Mouse (Mus musculus) limb, embryonic 10.5 days (tissue): ENCODE results near the gene Wdr1. TPM values are rescaled to one million over a fixed set of nuclear protein-coding genes. Genes with fewer than 3 reads are reported as not detected.
A peak's percentile ranks its signal among the peaks of the same experiment; 100 is the strongest.
"Not testable (repeated sequence)": the region's sequence is repeated elsewhere in the genome, so short reads cannot be mapped to it uniquely, and the experiment has no call there.

Experiments
- DNase-seq: peaks from one replicate; pipeline ENCODE4 v3.0.0-alpha.2; 2017; ENCODE audit warnings: low spot score
- H3K27ac ChIP-seq: fragments of 300-500 bp; sonication (generic); 2 replicates; pipeline ENCODE4 v1.5.1; 2016; ENCODE audit warnings: mild to moderate bottlenecking
- H3K27me3 ChIP-seq: fragments of 300-500 bp; sonication (generic); 2 replicates; pipeline ENCODE4 v1.6.1; 2016; ENCODE audit warnings: low read depth, mild to moderate bottlenecking; ENCODE audit not compliant: poor library complexity, severe bottlenecking
- H3K36me3 ChIP-seq: fragments of 300-500 bp; sonication (generic); 2 replicates; pipeline ENCODE4 v1.6.1; 2016; ENCODE audit warnings: mild to moderate bottlenecking, moderate library complexity
- H3K4me1 ChIP-seq: fragments of 300-500 bp; sonication (generic); 2 replicates; pipeline ENCODE4 v1.6.1; 2016
- H3K4me3 ChIP-seq: fragments of 300-500 bp; sonication (generic); 2 replicates; pipeline ENCODE4 v1.5.1; 2016; ENCODE audit warnings: mild to moderate bottlenecking, moderate library complexity
- H3K9me3 ChIP-seq: fragments of 300-500 bp; sonication (generic); replicated peaks from 2 replicates; pipeline ENCODE4 v1.6.1; 2016; ENCODE audit warnings: mild to moderate bottlenecking
- WGBS: fragments of 180-500 bp; shearing (Covaris S2); methylation state at CpG from one replicate; pipeline ENCODE4 v1.1.7; 2016; 5-methylcytosine and 5-hydroxymethylcytosine counted together
- polyA plus RNA-seq: library from polyadenylated mRNA; unstranded; fragments of >200 nt; fragmentation: Nextera tagmentation; extraction: Ambion mirVana; gene quantifications from 2 replicates; pipeline ENCODE4 v1.2.1, GENCODE M21; 2016

Wdr1 gene
- polyA plus RNA-seq, 1 experiment from 2014 or later: 214 TPM

GRCm38 (mm10) chr5:38480822-38481707 is 82.0 kb downstream of the Wdr1 start:
- peaks cover 39% of the 10 kb centered on the region for H3K4me1 ChIP-seq
- no peak overlapping the region for H3K4me3 ChIP-seq
- H3K36me3 ChIP-seq: no peaks in the 10 kb centered on the region
- no peak overlapping the region for H3K27ac ChIP-seq
- H3K9me3 ChIP-seq: no peaks in the 10 kb centered on the region
- no peak for DNase-seq
- 80% methylated on average over 10 of the region's 10 CpGs for WGBS
- H3K27me3 ChIP-seq: no peaks in the 10 kb centered on the region

- H3K27ac ChIP-seq: peak overlapping the region; percentile 83
- 24% methylated on average over 22 of the region's 22 CpGs for WGBS
- DNase-seq: peak; percentile 55
- H3K27me3 ChIP-seq: no peaks in the 10 kb centered on the region
- H3K36me3 ChIP-seq: no peaks in the 10 kb centered on the region
- peak overlapping the region; percentile 40 for H3K4me3 ChIP-seq
- peaks cover 39% of the 10 kb centered on the region for H3K4me1 ChIP-seq
- H3K9me3 ChIP-seq: no peaks in the 10 kb centered on the region
Observed at GRCm38 (mm10) chr5:38479908-38480725, 82.9 kb downstream of the Wdr1 start.

GRCm38 (mm10) chr5:38479545-38479907 is 83.5 kb downstream of the Wdr1 start:
- H3K4me3 ChIP-seq: peak overlapping the region; percentile 40
- H3K36me3 ChIP-seq, H3K27me3 ChIP-seq, H3K9me3 ChIP-seq, DNase-seq: not testable (repeated sequence)
- peaks cover 35% of the 10 kb centered on the region for H3K4me1 ChIP-seq
- peak overlapping the region; percentile 83 for H3K27ac ChIP-seq

- H3K36me3 ChIP-seq: no peaks in the 10 kb centered on the region
- peaks cover 32% of the 10 kb centered on the region for H3K4me1 ChIP-seq
- WGBS: 64% methylated on average over 4 of the region's 4 CpGs
- no peak overlapping the region for H3K27ac ChIP-seq
- H3K27me3 ChIP-seq: no peaks in the 10 kb centered on the region
- no peak overlapping the region for H3K4me3 ChIP-seq
- no peaks in the 10 kb centered on the region for H3K9me3 ChIP-seq
- DNase-seq: no peak
Observed at GRCm38 (mm10) chr5:38479027-38479426, 84.0 kb downstream of the Wdr1 start.

- H3K4me3 ChIP-seq: no peak overlapping the region
- H3K36me3 ChIP-seq: no peaks in the 10 kb centered on the region
- H3K9me3 ChIP-seq: no peaks in the 10 kb centered on the region
- WGBS: 81% methylated on average over 7 of the region's 7 CpGs
- no peaks in the 10 kb centered on the region for H3K27me3 ChIP-seq
- no peak for DNase-seq
- peaks cover 29% of the 10 kb centered on the region for H3K4me1 ChIP-seq
- no peak overlapping the region for H3K27ac ChIP-seq
Observed at GRCm38 (mm10) chr5:38477731-38478445, 85.1 kb downstream of the Wdr1 start.

GRCm38 (mm10) chr5:38476861-38477565 is 86.0 kb downstream of the Wdr1 start:
- Histone ChIP-seq H3K27me3 (no peaks in the 10 kb centered on the region), H3K4me3 (no peak overlapping the region), H3K36me3 (no peaks in the 10 kb centered on the region), H3K27ac (no peak overlapping the region), H3K4me1 (peaks cover 26% of the 10 kb centered on the region), H3K9me3 (no peaks in the 10 kb centered on the region)
- 91% methylated on average over 25 of the region's 25 CpGs for WGBS
- DNase-seq: no peak

Other genes starting within 250 kb of the Wdr1 start
- gene Drd5, start 243.9 kb downstream of the Wdr1 start, polyA plus RNA-seq: not detected in 2 replicates
- 0.13 TPM in 1 of 2 replicates, not detected in the other for gene Slc2a9, start 60.1 kb downstream of the Wdr1 start, polyA plus RNA-seq
- gene Zfp518b, start 121.6 kb upstream of the Wdr1 start, polyA plus RNA-seq: 38.9 and 42.3 TPM in 2 replicates